Mouse (Mus musculus): ENCODE measurements around the gene Trpc4ap. TPM values are rescaled to one million over a fixed set of nuclear protein-coding genes. Genes with fewer than 3 reads are reported as not detected.
A peak's percentile ranks its signal among the peaks of the same experiment; 100 is the strongest.

The Trpc4ap gene
- polyA plus RNA-seq, 1 experiment from 2014 or later, result 160 TPM

DNA sequence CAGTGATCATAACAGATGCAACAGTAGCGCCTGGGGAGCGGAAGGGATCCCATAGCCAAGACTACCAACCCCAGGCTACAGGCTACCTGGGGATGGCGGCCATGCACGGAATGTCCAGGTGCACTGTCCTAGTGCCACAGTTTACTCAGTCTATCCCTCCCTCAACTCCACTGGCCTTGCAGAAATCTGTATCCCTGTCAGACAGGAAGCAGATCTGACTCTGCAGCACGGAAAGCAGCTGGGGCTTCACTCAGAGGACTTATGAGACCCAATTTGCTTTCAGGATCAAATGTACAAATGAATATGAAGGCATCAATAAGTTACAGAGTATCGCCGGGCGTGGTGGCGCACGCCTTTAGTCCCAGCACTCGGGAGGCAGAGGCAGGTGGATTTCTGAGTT, 4.4 kb downstream of the Trpc4ap start:
- no peak for DNase-seq (ENCODE audit: low spot score)

GRCm38 (mm10) chr2:155686572-155686971, 5.6 kb downstream of the Trpc4ap start:
- 89% methylated on average over 5 of the region's 5 CpGs for WGBS
- H3K36me3 ChIP-seq, result peaks cover 29% of the 10 kb centered on the region
- H3K4me3 ChIP-seq, result no peak overlapping the region
- H3K4me1 ChIP-seq (replicated peaks), result peaks cover 21% of the 10 kb centered on the region
- no peak for DNase-seq (ENCODE audit: low spot score)
- H3K27ac ChIP-seq, result no peak overlapping the region
- no peaks in the 10 kb centered on the region for H3K9me3 ChIP-seq
- H3K27me3 ChIP-seq (ENCODE audit: insufficient read depth, poor library complexity, severe bottlenecking), result no peaks in the 10 kb centered on the region

More for the DNA sequence above, 4.4 kb downstream of the Trpc4ap start:
- WGBS, result 96% methylated on average over 11 of the region's 11 CpGs
- Histone ChIP-seq H3K27me3 (ENCODE audit: insufficient read depth, poor library complexity, severe bottlenecking) (no peaks in the 10 kb centered on the region), H3K27ac (no peak overlapping the region), H3K4me1 (replicated peaks) (peaks cover 24% of the 10 kb centered on the region), H3K4me3 (no peak overlapping the region), H3K36me3 (peaks cover 29% of the 10 kb centered on the region), H3K9me3 (no peaks in the 10 kb centered on the region)

GRCm38 (mm10) chr2:155683821-155684220, 8.4 kb downstream of the Trpc4ap start:
- Histone ChIP-seq H3K27ac (no peak overlapping the region), H3K36me3 (peaks cover 29% of the 10 kb centered on the region), H3K27me3 (ENCODE audit: insufficient read depth, poor library complexity, severe bottlenecking) (no peaks in the 10 kb centered on the region), H3K4me3 (no peak overlapping the region), H3K4me1 (replicated peaks) (no peaks in the 10 kb centered on the region), H3K9me3 (no peaks in the 10 kb centered on the region)
- DNase-seq (ENCODE audit: low spot score), result no peak
- 94% methylated on average over 5 of the region's 5 CpGs for WGBS

- DNase-seq (ENCODE audit: low spot score), result no peak
- H3K27me3 ChIP-seq (ENCODE audit: insufficient read depth, poor library complexity, severe bottlenecking), result no peaks in the 10 kb centered on the region
- no peaks in the 10 kb centered on the region for H3K4me1 ChIP-seq (replicated peaks)
- no peaks in the 10 kb centered on the region for H3K9me3 ChIP-seq
- H3K27ac ChIP-seq, result no peak overlapping the region
- WGBS, result 72% methylated on average over 3 of the region's 3 CpGs
- no peak overlapping the region for H3K4me3 ChIP-seq
- peaks cover 29% of the 10 kb centered on the region for H3K36me3 ChIP-seq
Observed at GRCm38 (mm10) chr2:155683137-155683536, 9.0 kb downstream of the Trpc4ap start.

DNA sequence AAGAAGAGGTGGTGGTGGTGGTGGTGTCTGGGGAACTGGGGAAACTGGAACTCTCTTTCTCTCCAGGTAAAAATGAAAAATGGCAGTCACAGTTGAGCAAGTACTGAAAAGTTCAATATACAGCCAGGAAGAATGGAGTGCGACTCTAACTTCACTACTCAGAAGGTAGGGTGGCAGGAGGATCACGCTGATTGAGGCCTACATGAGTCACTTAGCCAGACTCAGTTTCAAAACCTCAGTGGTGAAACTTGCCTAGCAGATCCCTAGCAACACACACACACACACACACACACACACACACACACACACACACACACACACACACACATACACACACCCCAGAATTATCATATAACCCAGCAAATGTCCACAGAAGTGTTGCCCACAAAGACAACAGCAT, 10.3 kb downstream of the Trpc4ap start:
- Histone ChIP-seq H3K27me3 (ENCODE audit: insufficient read depth, poor library complexity, severe bottlenecking) (no peaks in the 10 kb centered on the region), H3K4me3 (no peak overlapping the region), H3K9me3 (no peaks in the 10 kb centered on the region), H3K27ac (no peak overlapping the region), H3K36me3 (peaks cover 18% of the 10 kb centered on the region), H3K4me1 (replicated peaks) (no peaks in the 10 kb centered on the region)
- DNase-seq (ENCODE audit: low spot score), result no peak
- WGBS, result 91% methylated on average over 2 of the region's 2 CpGs

DNA sequence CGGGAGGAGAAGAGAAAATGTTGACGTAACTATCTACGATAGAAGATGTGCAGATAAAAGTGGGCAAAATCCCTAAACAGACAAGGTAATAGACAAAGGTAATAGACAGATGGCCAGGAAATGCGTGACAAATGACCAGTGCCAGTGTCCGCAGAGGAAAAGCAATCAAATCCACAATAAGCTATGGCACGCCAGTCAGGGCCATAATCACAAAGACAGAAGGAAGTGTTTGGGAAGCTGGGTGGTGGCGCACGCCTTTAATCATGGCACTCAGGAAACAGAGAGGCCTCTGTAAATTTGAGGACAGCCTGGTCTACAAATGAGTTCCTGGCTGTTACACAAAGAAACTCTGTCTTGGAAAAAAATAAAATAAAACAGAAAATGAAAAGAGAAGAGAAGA, 11.0 kb downstream of the Trpc4ap start:
- no peaks in the 10 kb centered on the region for H3K9me3 ChIP-seq
- H3K4me1 ChIP-seq (replicated peaks), result no peaks in the 10 kb centered on the region
- H3K27me3 ChIP-seq (ENCODE audit: insufficient read depth, poor library complexity, severe bottlenecking), result no peaks in the 10 kb centered on the region
- H3K27ac ChIP-seq, result no peak overlapping the region
- H3K4me3 ChIP-seq, result no peak overlapping the region
- 80% methylated on average over 8 of the region's 8 CpGs for WGBS
- H3K36me3 ChIP-seq, result peaks cover 11% of the 10 kb centered on the region
- no peak for DNase-seq (ENCODE audit: low spot score)

GRCm38 (mm10) chr2:155680591-155680990, 11.6 kb downstream of the Trpc4ap start:
- Histone ChIP-seq H3K9me3 (no peaks in the 10 kb centered on the region), H3K27me3 (ENCODE audit: insufficient read depth, poor library complexity, severe bottlenecking) (no peaks in the 10 kb centered on the region), H3K27ac (no peak overlapping the region), H3K36me3 (peaks cover 7% of the 10 kb centered on the region; the same call in 1 of the 2 replicates), H3K4me1 (replicated peaks) (no peaks in the 10 kb centered on the region), H3K4me3 (no peak overlapping the region)
- 83% methylated on average over 5 of the region's 5 CpGs for WGBS
- DNase-seq (ENCODE audit: low spot score), result no peak

GRCm38 (mm10) chr2:155679586-155680110, 12.5 kb downstream of the Trpc4ap start:
- Histone ChIP-seq H3K36me3 (0 out of 2 replicates have a peak, but pooled peaks cover 5% of the 10 kb centered on the region), H3K27ac (no peak overlapping the region), H3K9me3 (no peaks in the 10 kb centered on the region), H3K4me1 (replicated peaks) (no peaks in the 10 kb centered on the region), H3K27me3 (ENCODE audit: insufficient read depth, poor library complexity, severe bottlenecking) (no peaks in the 10 kb centered on the region), H3K4me3 (no peak overlapping the region)
- WGBS, result 91% methylated on average over 4 of the region's 4 CpGs
- no peak for DNase-seq (ENCODE audit: low spot score)

DNA sequence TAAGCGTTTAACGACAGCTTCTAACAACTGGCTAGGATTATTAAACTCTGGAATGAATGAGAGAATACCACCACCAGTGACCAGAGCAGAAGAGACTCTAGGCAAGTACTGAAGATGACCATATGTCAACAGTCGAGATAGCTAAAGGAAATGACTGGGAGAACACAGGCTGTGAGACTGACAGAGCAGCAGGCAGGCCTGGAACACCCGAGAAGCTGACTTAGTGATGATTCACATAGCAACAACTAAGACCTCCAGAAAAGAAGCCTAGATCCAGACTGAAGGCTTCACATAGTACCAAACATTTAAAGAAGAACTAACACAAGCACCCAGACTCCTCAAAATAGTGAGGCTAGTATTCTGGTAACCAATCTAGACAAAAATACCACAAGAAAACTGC, 17.1 kb downstream of the Trpc4ap start:
- 68% methylated on average over 4 of the region's 4 CpGs for WGBS
- no peak for DNase-seq (ENCODE audit: low spot score)
- no peaks in the 10 kb centered on the region for H3K27me3 ChIP-seq (ENCODE audit: insufficient read depth, poor library complexity, severe bottlenecking)
- H3K4me3 ChIP-seq, result no peak overlapping the region
- no peak overlapping the region for H3K27ac ChIP-seq
- peaks cover 29% of the 10 kb centered on the region for H3K36me3 ChIP-seq
- H3K4me1 ChIP-seq (replicated peaks), result no peaks in the 10 kb centered on the region
- no peaks in the 10 kb centered on the region for H3K9me3 ChIP-seq

DNA sequence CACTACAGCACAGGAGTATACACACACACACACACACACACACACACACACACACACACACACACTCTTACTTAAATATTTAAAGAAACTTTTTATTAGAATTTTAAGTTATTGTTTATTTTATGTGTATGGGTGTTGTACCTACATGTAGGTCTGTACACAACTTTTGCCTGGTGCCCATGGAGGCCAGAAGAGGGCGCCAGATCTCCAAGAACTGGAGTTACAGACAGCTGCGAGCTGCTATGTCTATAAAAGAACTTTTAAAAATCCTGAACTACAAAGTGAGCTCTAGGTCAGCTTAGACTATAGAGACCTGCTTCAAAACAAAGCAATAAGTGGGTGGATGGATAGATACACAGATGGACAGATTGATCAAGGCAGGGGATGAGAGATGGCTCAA, 18.6 kb downstream of the Trpc4ap start:
- peaks cover 36% of the 10 kb centered on the region for H3K36me3 ChIP-seq
- no peaks in the 10 kb centered on the region for H3K27me3 ChIP-seq (ENCODE audit: insufficient read depth, poor library complexity, severe bottlenecking)
- 34% methylated on average over 2 of the region's 2 CpGs for WGBS
- H3K9me3 ChIP-seq, result no peaks in the 10 kb centered on the region
- H3K4me1 ChIP-seq (replicated peaks), result no peaks in the 10 kb centered on the region
- no peak overlapping the region for H3K4me3 ChIP-seq
- DNase-seq (ENCODE audit: low spot score), result peak; percentile 30
- no peak overlapping the region for H3K27ac ChIP-seq

GRCm38 (mm10) chr2:155671236-155671635, 20.9 kb downstream of the Trpc4ap start:
- WGBS, result 91% methylated on average over 4 of the region's 4 CpGs
- H3K27ac ChIP-seq, result no peak overlapping the region
- no peaks in the 10 kb centered on the region for H3K4me1 ChIP-seq (replicated peaks)
- H3K9me3 ChIP-seq, result no peaks in the 10 kb centered on the region
- H3K4me3 ChIP-seq, result no peak overlapping the region
- peaks cover 59% of the 10 kb centered on the region for H3K36me3 ChIP-seq
- DNase-seq (ENCODE audit: low spot score), result no peak
- no peaks in the 10 kb centered on the region for H3K27me3 ChIP-seq (ENCODE audit: insufficient read depth, poor library complexity, severe bottlenecking)

GRCm38 (mm10) chr2:155668461-155668860, 23.7 kb downstream of the Trpc4ap start:
- 85% methylated on average over 4 of the region's 4 CpGs for WGBS
- peak; percentile 20 for DNase-seq (ENCODE audit: low spot score)
- peaks cover 86% of the 10 kb centered on the region for H3K36me3 ChIP-seq
- no peaks in the 10 kb centered on the region for H3K27me3 ChIP-seq (ENCODE audit: insufficient read depth, poor library complexity, severe bottlenecking)
- H3K27ac ChIP-seq, result no peak overlapping the region
- H3K9me3 ChIP-seq, result no peaks in the 10 kb centered on the region
- H3K4me3 ChIP-seq, result no peak overlapping the region
- no peaks in the 10 kb centered on the region for H3K4me1 ChIP-seq (replicated peaks)

DNA sequence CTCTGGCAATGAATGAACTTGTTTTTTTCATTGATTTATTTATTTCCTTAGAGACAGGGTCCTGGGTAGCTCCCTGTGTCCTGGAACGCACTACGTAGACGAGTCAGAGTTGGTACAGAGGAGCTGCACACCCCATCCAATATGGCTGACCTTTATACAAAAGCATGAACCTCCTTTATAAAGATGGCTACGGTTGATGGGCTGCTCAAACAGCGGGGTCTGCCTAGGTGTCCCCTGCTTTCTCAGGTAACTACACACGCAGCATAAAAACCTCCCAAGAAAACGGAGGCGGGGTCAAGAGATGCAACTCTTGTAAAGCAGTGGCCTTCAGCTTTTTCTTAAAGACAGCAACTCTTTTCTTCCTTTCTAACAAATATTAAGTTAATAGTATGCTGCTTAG, 24.3 kb downstream of the Trpc4ap start:
- 95% methylated on average over 8 of the region's 8 CpGs for WGBS
- Histone ChIP-seq H3K27ac (no peak overlapping the region), H3K36me3 (peaks cover 89% of the 10 kb centered on the region), H3K4me3 (no peak overlapping the region), H3K27me3 (ENCODE audit: insufficient read depth, poor library complexity, severe bottlenecking) (no peaks in the 10 kb centered on the region), H3K4me1 (replicated peaks) (no peaks in the 10 kb centered on the region), H3K9me3 (no peaks in the 10 kb centered on the region)
- no peak for DNase-seq (ENCODE audit: low spot score)

DNA sequence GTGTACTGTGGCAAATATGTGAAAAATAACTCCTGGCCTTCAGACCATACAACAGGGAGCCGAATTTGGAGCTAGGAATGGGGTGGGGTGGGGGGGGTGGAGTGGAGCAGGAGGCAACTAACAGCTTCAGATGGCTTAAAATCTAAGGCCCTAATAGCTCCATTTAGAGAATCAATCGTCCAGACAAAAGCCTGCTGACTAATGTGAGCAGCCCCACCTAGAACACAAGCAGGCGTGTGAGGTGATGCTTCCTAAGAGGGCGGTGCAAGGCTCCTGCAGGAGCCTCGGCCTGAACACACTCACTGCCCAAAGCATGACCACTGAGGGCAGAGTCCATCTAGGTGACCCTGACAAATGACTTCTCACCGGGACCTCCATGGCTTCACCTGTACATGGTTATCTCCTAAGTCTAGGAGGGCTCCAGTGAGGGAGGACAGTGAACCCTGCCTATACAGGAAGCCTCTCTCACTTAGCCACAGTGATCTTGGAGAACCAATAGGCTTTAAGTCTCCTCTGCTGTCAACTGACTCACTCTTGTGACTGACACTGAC, 28.2 kb downstream of the Trpc4ap start:
- Histone ChIP-seq H3K4me1 (replicated peaks) (no peaks in the 10 kb centered on the region), H3K27me3 (ENCODE audit: insufficient read depth, poor library complexity, severe bottlenecking) (no peaks in the 10 kb centered on the region), H3K9me3 (no peaks in the 10 kb centered on the region), H3K4me3 (no peak overlapping the region), H3K27ac (no peak overlapping the region), H3K36me3 (peaks cover 93% of the 10 kb centered on the region)
- WGBS, result 91% methylated on average over 6 of the region's 6 CpGs
- DNase-seq (ENCODE audit: low spot score), result no peak
